Mouse (Mus musculus): ENCODE data around the gene Cab39. TPM values are rescaled to one million over a fixed set of nuclear protein-coding genes. Genes with fewer than 3 reads are reported as not detected.

Gene Cab39
- polyA plus RNA-seq, 1 experiment: 256 TPM

- H3K4me1 ChIP-seq (ENCODE audit: control insufficient read depth, insufficient read depth, low read length): peaks cover 9% of the 10 kb centered on the region
- TF ChIP-seq CTCF (IDR thresholded peaks at IDR 0.05; ENCODE audit: insufficient read depth, low read depth, low read length): no peak
- TF ChIP-seq POLR2A (IDR thresholded peaks at IDR 0.05; ENCODE audit: insufficient read depth, low read depth, low read length): no peak
- WGBS: 23% methylated on average over 14 of the region's 14 CpGs
- H3K27ac ChIP-seq (ENCODE audit: insufficient read depth, low read depth, low read length): no peak overlapping the region
- H3K4me3 ChIP-seq (ENCODE audit: insufficient read depth, low read depth, low read length): no peak overlapping the region
Observed at GRCm38 (mm10) chr1:85758231-85758968, 34.8 kb upstream of the Cab39 start.

GRCm38 (mm10) chr1:85758969-85759293 is 34.3 kb upstream of the Cab39 start:
- TF ChIP-seq POLR2A (IDR thresholded peaks at IDR 0.05; ENCODE audit: insufficient read depth, low read depth, low read length) (no peak), CTCF (IDR thresholded peaks at IDR 0.05; ENCODE audit: insufficient read depth, low read depth, low read length) (no peak)
- no peak overlapping the region for H3K27ac ChIP-seq (ENCODE audit: insufficient read depth, low read depth, low read length)
- no peak overlapping the region for H3K4me3 ChIP-seq (ENCODE audit: insufficient read depth, low read depth, low read length)
- peaks cover 9% of the 10 kb centered on the region for H3K4me1 ChIP-seq (ENCODE audit: control insufficient read depth, insufficient read depth, low read length)
- WGBS: 8% methylated on average over 1 of the region's 1 CpGs

GRCm38 (mm10) chr1:85761665-85762064 is 31.6 kb upstream of the Cab39 start:
- H3K4me3 ChIP-seq (ENCODE audit: insufficient read depth, low read depth, low read length): no peak overlapping the region
- H3K4me1 ChIP-seq (ENCODE audit: control insufficient read depth, insufficient read depth, low read length): peaks cover 9% of the 10 kb centered on the region
- TF ChIP-seq CTCF (IDR thresholded peaks at IDR 0.05; ENCODE audit: insufficient read depth, low read depth, low read length) (no peak), POLR2A (IDR thresholded peaks at IDR 0.05; ENCODE audit: insufficient read depth, low read depth, low read length) (no peak)
- 91% methylated on average over 4 of the region's 4 CpGs for WGBS
- no peak overlapping the region for H3K27ac ChIP-seq (ENCODE audit: insufficient read depth, low read depth, low read length)

- no peak overlapping the region for H3K4me3 ChIP-seq (ENCODE audit: insufficient read depth, low read depth, low read length)
- TF ChIP-seq POLR2A (IDR thresholded peaks at IDR 0.05; ENCODE audit: insufficient read depth, low read depth, low read length) (no peak), CTCF (IDR thresholded peaks at IDR 0.05; ENCODE audit: insufficient read depth, low read depth, low read length) (no peak)
- H3K4me1 ChIP-seq (ENCODE audit: control insufficient read depth, insufficient read depth, low read length): peaks cover 3% of the 10 kb centered on the region
- 88% methylated on average over 6 of the region's 6 CpGs for WGBS
- H3K27ac ChIP-seq (ENCODE audit: insufficient read depth, low read depth, low read length): no peak overlapping the region
Observed at GRCm38 (mm10) chr1:85763386-85763785, 29.9 kb upstream of the Cab39 start.

- TF ChIP-seq CTCF (IDR thresholded peaks at IDR 0.05; ENCODE audit: insufficient read depth, low read depth, low read length) (no peak), POLR2A (IDR thresholded peaks at IDR 0.05; ENCODE audit: insufficient read depth, low read depth, low read length) (no peak)
- H3K27ac ChIP-seq (ENCODE audit: insufficient read depth, low read depth, low read length): no peak overlapping the region
- H3K4me3 ChIP-seq (ENCODE audit: insufficient read depth, low read depth, low read length): no peak overlapping the region
- 84% methylated on average over 4 of the region's 4 CpGs for WGBS
- no peaks in the 10 kb centered on the region for H3K4me1 ChIP-seq (ENCODE audit: control insufficient read depth, insufficient read depth, low read length)
Observed at GRCm38 (mm10) chr1:85764291-85764690, 28.9 kb upstream of the Cab39 start.

- Histone ChIP-seq H3K27ac (ENCODE audit: insufficient read depth, low read depth, low read length) (no peak overlapping the region), H3K4me3 (ENCODE audit: insufficient read depth, low read depth, low read length) (no peak overlapping the region), H3K4me1 (ENCODE audit: control insufficient read depth, insufficient read depth, low read length) (peaks cover 7% of the 10 kb centered on the region)
- TF ChIP-seq POLR2A (IDR thresholded peaks at IDR 0.05; ENCODE audit: insufficient read depth, low read depth, low read length) (no peak), CTCF (IDR thresholded peaks at IDR 0.05; ENCODE audit: insufficient read depth, low read depth, low read length) (no peak)
- 92% methylated on average over 3 of the region's 3 CpGs for WGBS
Observed at GRCm38 (mm10) chr1:85766120-85766519, 27.1 kb upstream of the Cab39 start.

GRCm38 (mm10) chr1:85767754-85768153 is 25.5 kb upstream of the Cab39 start:
- no CpG with 5 or more reads among the region's 1 CpGs for WGBS
- Histone ChIP-seq H3K4me3 (ENCODE audit: insufficient read depth, low read depth, low read length) (no peak overlapping the region), H3K27ac (ENCODE audit: insufficient read depth, low read depth, low read length) (no peak overlapping the region), H3K4me1 (ENCODE audit: control insufficient read depth, insufficient read depth, low read length) (peaks cover 11% of the 10 kb centered on the region)
- TF ChIP-seq CTCF (IDR thresholded peaks at IDR 0.05; ENCODE audit: insufficient read depth, low read depth, low read length): no peak
- TF ChIP-seq POLR2A (IDR thresholded peaks at IDR 0.05; ENCODE audit: insufficient read depth, low read depth, low read length): no peak

GRCm38 (mm10) chr1:85771976-85772375 is 21.3 kb upstream of the Cab39 start:
- TF ChIP-seq CTCF (IDR thresholded peaks at IDR 0.05; ENCODE audit: insufficient read depth, low read depth, low read length): no peak
- no peak for TF ChIP-seq POLR2A (IDR thresholded peaks at IDR 0.05; ENCODE audit: insufficient read depth, low read depth, low read length)
- H3K4me3 ChIP-seq (ENCODE audit: insufficient read depth, low read depth, low read length): no peak overlapping the region
- 36% methylated on average over 3 of the region's 3 CpGs for WGBS
- peaks cover 23% of the 10 kb centered on the region for H3K4me1 ChIP-seq (ENCODE audit: control insufficient read depth, insufficient read depth, low read length)
- peak overlapping the region; percentile 91 for H3K27ac ChIP-seq (ENCODE audit: insufficient read depth, low read depth, low read length)

GRCm38 (mm10) chr1:85775136-85775535 is 18.1 kb upstream of the Cab39 start:
- Histone ChIP-seq H3K4me1 (ENCODE audit: control insufficient read depth, insufficient read depth, low read length) (peaks cover 23% of the 10 kb centered on the region), H3K4me3 (ENCODE audit: insufficient read depth, low read depth, low read length) (no peak overlapping the region), H3K27ac (ENCODE audit: insufficient read depth, low read depth, low read length) (no peak overlapping the region; the same call in 1 of the 2 replicates)
- TF ChIP-seq POLR2A (IDR thresholded peaks at IDR 0.05; ENCODE audit: insufficient read depth, low read depth, low read length) (no peak), CTCF (IDR thresholded peaks at IDR 0.05; ENCODE audit: insufficient read depth, low read depth, low read length) (no peak)
- WGBS: 55% methylated on average over 7 of the region's 7 CpGs

All from olfactory bulb, adult 2 months (tissue).